Mouse (Mus musculus) brain, embryonic 18.5 days (tissue): ENCODE measurements around the gene Dtd1.
"Not testable (repeated sequence)": the region's sequence is repeated elsewhere in the genome, so short reads cannot be mapped to it uniquely, and the experiment has no call there.

ENCODE experiments used
- DNase-seq: peaks from one replicate; pipeline ENCODE4 v3.0.0-alpha.2; 2012; ENCODE audit warnings: low read depth, low spot score

The Dtd1 gene

GRCm38 (mm10) chr2:144599831-144600687 lies at the start of gene Dtd1:
Gene Dtd1, plus strand, starts transcription at chr2:144599897.
- DNase-seq, result peak; percentile 64

- DNase-seq, result peak; percentile 63
Observed at GRCm38 (mm10) chr2:144550529-144550928, 49.2 kb upstream of the Dtd1 start, which contains the start of gene Rbbp9. Gene Rbbp9, minus strand, starts transcription at chr2:144550869.

GRCm38 (mm10) chr2:144553905-144554304 lies 45.8 kb upstream of the Dtd1 start:
- no peak for DNase-seq

- DNase-seq, result no peak
Observed at GRCm38 (mm10) chr2:144555286-144555819, 44.3 kb upstream of the Dtd1 start.

GRCm38 (mm10) chr2:144555820-144556552 lies 43.7 kb upstream of the Dtd1 start, which contains the start of gene Sec23b:
Gene Sec23b, plus strand, starts transcription at chr2:144556229.
- peak; percentile 92 for DNase-seq

GRCm38 (mm10) chr2:144588723-144589122 lies 11.0 kb upstream of the Dtd1 start:
- no peak for DNase-seq

GRCm38 (mm10) chr2:144593036-144593435 lies 6.7 kb upstream of the Dtd1 start:
- DNase-seq, result not testable (repeated sequence)

- DNase-seq, result peak; percentile 74
Observed at GRCm38 (mm10) chr2:144593951-144594651, 5.6 kb upstream of the Dtd1 start, which contains the start of gene Smim26. Gene Smim26, plus strand, starts transcription at chr2:144594054.

- DNase-seq, result no peak
Observed at GRCm38 (mm10) chr2:144598006-144598405, 1.7 kb upstream of the Dtd1 start.

- no peak for DNase-seq
Observed at GRCm38 (mm10) chr2:144601576-144601975, 1.9 kb downstream of the Dtd1 start.

GRCm38 (mm10) chr2:144613956-144614355 lies 14.3 kb downstream of the Dtd1 start:
- DNase-seq, result no peak

- DNase-seq, result no peak
Observed at GRCm38 (mm10) chr2:144617074-144617874, 17.6 kb downstream of the Dtd1 start.

GRCm38 (mm10) chr2:144621491-144621890 lies 21.8 kb downstream of the Dtd1 start:
- DNase-seq, result no peak

GRCm38 (mm10) chr2:144633551-144633950 lies 33.9 kb downstream of the Dtd1 start:
- no peak for DNase-seq

GRCm38 (mm10) chr2:144634231-144634630 lies 34.5 kb downstream of the Dtd1 start:
- DNase-seq, result no peak

GRCm38 (mm10) chr2:144634729-144635128 lies 35.0 kb downstream of the Dtd1 start:
- no peak for DNase-seq

GRCm38 (mm10) chr2:144635644-144636320 lies 36.1 kb downstream of the Dtd1 start:
- no peak for DNase-seq

GRCm38 (mm10) chr2:144637204-144637603 lies 37.5 kb downstream of the Dtd1 start:
- no peak for DNase-seq

GRCm38 (mm10) chr2:144637671-144638395 lies 38.1 kb downstream of the Dtd1 start:
- DNase-seq, result no peak
